Mouse (Mus musculus): ENCODE measurements around the gene Brsk2. TPM values are rescaled to one million over a fixed set of nuclear protein-coding genes. Genes with fewer than 3 reads are reported as not detected.

Gene Brsk2
- total RNA-seq, 1 experiment from 2014 or later = 0.12 TPM

DNA sequence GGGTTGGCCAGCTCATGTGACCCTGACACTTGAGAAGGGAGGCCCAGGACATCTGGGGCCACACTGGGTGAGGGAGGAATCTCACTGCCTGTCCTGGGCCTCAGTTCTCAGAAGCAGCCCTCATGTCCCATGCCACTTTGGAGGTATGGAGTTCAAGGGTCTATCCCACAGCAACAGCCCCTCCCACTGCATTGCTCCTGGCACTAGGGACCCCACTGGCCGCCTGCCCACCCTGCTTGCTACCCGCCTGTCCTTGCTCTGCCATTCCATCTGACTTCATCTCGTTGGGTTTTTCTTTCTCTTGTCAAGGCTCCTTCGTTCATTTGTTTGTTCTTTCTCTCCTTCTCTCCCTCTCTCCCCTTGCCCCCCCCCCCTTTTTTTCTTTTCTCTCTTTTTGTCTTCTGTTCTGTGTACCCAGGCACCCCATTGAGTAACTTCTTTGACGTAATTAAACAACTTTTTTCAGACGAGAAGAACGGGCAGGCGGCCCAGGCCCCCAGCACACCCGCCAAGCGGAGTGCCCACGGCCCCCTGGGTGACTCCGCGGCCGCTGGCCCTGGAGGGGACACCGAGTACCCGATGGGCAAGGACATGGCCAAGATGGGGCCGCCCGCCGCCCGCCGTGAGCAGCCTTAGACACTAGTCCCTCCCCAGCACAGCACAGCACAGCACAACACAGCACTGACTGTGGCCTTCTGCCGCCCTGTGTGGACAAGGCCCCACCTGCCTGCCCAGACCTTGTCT, 52.2 kb downstream of the Brsk2 start:
- no peak for ATAC-seq (ENCODE audit: extremely low read depth, insufficient number of reproducible peaks, low FRiP score, poor library complexity, severe bottlenecking)

DNA sequence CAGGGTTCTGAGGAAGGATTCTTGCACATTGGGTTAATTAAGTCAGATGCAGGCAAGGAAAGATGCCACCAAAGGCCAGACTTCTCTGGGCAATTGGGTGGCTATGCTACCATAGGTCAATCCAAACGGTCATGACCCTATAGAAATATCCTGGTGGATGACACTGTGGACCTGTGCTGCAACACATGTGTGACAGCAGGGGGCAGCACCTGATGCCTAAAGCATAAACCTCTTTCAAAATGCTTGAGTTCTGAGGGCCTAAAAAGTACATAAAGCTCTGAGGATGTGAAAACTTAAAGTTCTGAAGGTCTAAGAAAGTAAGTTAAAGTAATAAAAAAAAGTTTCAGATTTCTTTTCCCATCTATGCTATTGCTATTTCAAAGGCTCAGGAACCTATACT, 67.0 kb downstream of the Brsk2 start:
- 0 out of 2 replicates have a peak, but pooled peaks have one; percentile 46 for ATAC-seq (ENCODE audit: extremely low read depth, insufficient number of reproducible peaks, low FRiP score, poor library complexity, severe bottlenecking)

- ATAC-seq (ENCODE audit: extremely low read depth, insufficient number of reproducible peaks, low FRiP score, poor library complexity, severe bottlenecking) = no peak
These were observed 70.1 kb downstream of the Brsk2 start for GRCm38 (mm10) chr7:142019699-142020098.

DNA sequence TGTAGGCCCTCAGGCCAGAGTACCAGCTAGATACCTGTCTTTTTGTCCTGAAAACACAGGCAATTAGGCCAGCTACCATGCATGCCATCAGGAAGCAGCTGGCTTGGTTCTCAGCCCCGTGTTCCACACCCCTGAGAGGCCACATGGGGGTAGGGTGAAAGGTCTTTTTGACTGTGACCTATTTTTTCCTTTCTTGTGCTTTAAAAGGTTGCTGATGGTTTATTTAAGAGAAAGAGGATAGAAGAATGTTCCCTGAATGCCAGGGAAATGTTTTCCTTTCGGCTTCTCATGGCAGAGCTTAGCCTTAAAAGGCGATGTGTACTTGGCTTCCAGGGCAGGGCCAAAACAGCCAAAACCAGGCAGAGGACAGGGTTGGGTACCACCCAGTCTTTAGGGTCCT, 71.3 kb downstream of the Brsk2 start:
- ATAC-seq (ENCODE audit: extremely low read depth, insufficient number of reproducible peaks, low FRiP score, poor library complexity, severe bottlenecking) = no peak

- ATAC-seq (ENCODE audit: extremely low read depth, insufficient number of reproducible peaks, low FRiP score, poor library complexity, severe bottlenecking) = no peak
These were observed 75.6 kb downstream of the Brsk2 start for GRCm38 (mm10) chr7:142025196-142025595.

DNA sequence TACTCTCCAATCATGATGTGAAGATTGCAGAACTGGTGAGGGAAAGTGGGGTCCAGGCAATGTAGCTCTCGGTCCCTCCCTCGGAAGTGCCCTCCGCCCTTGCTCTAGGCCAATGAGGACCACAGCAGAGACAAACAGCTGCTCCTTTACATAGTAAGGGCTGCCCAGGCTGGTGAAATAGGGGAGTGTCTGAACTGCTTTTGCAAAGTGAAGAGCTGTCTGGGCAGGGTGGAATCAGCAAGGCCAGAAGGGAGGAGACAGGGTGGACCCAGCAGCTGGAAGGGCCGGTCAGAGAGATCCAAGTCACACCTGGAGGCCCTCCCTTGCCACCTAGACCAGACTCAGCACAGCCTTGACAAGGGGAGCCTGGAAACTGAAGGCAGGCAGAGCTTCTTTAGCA, 76.4 kb downstream of the Brsk2 start:
- no peak for ATAC-seq (ENCODE audit: extremely low read depth, insufficient number of reproducible peaks, low FRiP score, poor library complexity, severe bottlenecking)

DNA sequence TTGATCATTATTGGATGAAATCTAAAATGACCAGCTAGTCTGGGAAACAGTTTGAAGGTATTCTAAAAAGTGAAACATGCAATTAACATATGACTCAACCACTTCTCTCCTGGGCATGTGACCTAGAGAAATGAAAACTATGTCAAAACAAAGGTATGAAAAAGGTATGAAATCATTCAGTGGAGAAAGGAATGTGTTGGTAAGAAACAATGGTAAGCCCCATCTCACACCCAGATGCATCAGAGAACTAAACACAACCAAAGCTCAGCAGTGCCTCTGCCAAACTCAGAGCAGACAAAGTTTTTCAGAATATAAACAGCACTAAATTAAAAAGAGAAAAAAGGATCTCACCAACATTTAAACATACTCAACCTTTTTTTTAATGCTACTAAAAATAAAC, 80.5 kb downstream of the Brsk2 start:
- no peak for ATAC-seq (ENCODE audit: extremely low read depth, insufficient number of reproducible peaks, low FRiP score, poor library complexity, severe bottlenecking)

- ATAC-seq (ENCODE audit: extremely low read depth, insufficient number of reproducible peaks, low FRiP score, poor library complexity, severe bottlenecking) = no peak
These were observed 84.6 kb downstream of the Brsk2 start for GRCm38 (mm10) chr7:142034198-142034597.

DNA sequence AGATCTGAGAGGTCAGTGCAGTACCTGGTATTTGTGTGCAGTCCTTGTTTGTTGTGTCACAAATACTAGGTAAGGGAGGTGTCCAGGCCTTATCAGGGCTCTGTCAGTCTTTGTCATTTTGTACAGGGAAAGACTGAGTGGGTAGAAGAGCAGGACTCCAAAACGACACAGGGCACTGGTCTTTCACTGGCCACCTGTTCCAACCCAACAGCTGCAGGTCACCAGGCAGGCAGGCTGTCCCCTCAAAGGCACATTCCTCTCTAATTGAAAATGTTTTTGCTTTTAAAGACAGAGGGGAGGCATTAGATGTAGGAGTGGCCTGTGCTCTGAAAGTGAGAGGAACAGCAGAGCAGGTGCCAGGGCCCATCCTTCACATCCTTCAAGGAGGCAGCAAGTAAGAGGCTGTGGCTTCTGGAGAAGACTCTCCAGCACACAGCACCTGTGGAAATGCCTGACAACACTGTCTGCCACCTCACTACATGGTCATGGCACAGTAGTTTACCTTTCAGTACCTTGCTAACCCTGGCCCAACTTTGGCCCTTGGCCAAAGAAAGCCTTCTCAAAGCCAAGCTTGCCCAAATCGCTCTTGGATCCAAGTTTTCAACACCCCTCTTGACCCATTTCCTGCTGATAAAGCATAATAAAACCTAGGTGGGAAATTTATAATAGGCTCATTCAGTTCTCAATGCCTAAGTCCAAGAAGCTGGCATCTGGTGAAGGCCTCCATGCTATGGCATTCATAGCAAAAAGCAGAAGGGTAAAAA, 85.7 kb downstream of the Brsk2 start:
- ATAC-seq (ENCODE audit: extremely low read depth, insufficient number of reproducible peaks, low FRiP score, poor library complexity, severe bottlenecking) = no peak

DNA sequence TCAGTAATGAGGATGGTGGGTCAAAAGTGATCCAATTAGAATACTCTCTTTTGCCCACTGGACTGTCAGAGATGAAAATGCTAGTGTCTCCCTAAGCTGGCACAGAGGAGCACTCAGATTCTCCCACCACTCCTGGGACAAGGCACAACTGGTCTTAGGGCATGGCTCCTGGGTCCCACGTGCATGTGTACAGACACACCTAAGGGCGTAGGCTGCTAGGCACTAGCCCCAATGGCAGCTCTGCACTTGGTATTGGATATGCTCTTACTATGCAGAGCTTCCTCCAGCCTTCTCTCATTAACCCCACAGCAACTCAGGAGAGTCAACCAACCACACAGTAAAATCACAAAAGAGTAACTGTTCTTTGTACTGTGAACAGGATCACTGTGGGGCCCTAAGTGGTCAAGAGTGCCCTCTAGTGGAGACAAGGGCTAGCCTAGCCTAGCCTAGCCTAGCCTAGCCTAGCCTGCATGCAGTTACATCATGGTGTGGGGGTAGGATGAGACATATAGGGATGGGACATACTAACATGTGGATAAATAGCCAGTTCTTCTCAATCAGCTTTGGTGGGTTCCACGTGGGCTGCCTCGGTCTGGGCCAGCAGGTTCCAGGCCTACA, 88.1 kb downstream of the Brsk2 start:
- ATAC-seq (ENCODE audit: extremely low read depth, insufficient number of reproducible peaks, low FRiP score, poor library complexity, severe bottlenecking) = peak; percentile 70; the same call in 1 of the 2 replicates

- ATAC-seq (ENCODE audit: extremely low read depth, insufficient number of reproducible peaks, low FRiP score, poor library complexity, severe bottlenecking) = peak; percentile 31; the same call in 1 of the 2 replicates
These were observed 91.2 kb downstream of the Brsk2 start for GRCm38 (mm10) chr7:142040756-142041155.

DNA sequence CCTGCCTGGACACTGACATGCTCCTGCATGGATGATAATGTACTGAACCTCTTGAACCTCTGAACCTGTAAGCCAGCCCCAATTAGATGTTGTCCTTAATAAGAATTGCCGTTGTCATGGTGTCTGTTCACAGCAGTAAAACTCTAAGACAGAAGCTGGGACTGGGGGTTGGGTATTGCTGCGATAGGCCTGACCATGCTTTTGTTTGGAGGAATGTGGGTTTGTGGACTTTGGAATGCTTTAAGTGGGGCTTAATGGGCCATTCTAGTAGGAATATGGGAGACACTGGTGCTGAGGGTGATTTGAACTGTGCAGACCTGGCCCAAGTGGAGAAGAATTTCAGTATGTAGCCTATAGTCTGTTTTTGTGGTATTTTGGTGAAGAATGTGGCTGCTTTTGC, 95.8 kb downstream of the Brsk2 start:
- ATAC-seq (ENCODE audit: extremely low read depth, insufficient number of reproducible peaks, low FRiP score, poor library complexity, severe bottlenecking) = no peak

- ATAC-seq (ENCODE audit: extremely low read depth, insufficient number of reproducible peaks, low FRiP score, poor library complexity, severe bottlenecking) = no peak
These were observed 96.4 kb downstream of the Brsk2 start for GRCm38 (mm10) chr7:142045932-142046331.

DNA sequence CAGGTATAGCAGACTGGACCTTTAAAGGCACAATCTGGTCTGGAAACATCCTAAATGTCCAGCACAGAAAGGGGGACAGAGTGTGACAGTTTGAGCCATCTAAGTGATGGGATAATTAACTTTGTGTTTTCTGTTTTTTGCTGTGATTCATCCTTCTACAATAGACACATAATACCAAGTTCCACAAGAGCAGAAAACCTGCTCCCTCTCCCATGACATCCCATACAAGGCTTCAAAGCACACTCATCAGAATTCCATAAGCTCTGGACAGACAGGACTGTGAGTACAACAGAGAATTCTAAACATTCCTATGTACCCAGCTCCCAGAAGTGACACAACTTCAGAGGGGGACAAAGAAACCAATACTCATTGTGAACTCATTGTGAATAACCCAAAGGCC, 101.0 kb downstream of the Brsk2 start:
- ATAC-seq (ENCODE audit: extremely low read depth, insufficient number of reproducible peaks, low FRiP score, poor library complexity, severe bottlenecking) = no peak

Other genes with a start within 250 kb of the Brsk2 start
- not detected in 2 replicates for gene Muc5ac, start 160.8 kb upstream of the Brsk2 start, total RNA-seq (2017)
- not detected in 2 replicates for gene Muc5b, start 110.7 kb upstream of the Brsk2 start, total RNA-seq (2017)
- gene Tollip, start 31.2 kb upstream of the Brsk2 start, total RNA-seq (2017) = 40.9 and 41.5 TPM in 2 replicates
- 39.6 and 41.1 TPM in 2 replicates for gene Mob2, start 111.3 kb downstream of the Brsk2 start, total RNA-seq (2017)
- gene Dusp8, start 146.1 kb downstream of the Brsk2 start, total RNA-seq (2017) = not detected in 2 replicates
- not detected in 2 replicates for gene Gm45618, start 171.0 kb downstream of the Brsk2 start, total RNA-seq (2017)
- not detected in 2 replicates for gene Gm39115, start 186.3 kb downstream of the Brsk2 start, total RNA-seq (2017)
- not detected in 2 replicates for gene Gm45337, start 194.9 kb downstream of the Brsk2 start, total RNA-seq (2017)
- gene Gm29735, start 207.4 kb downstream of the Brsk2 start, total RNA-seq (2017) = not detected in 2 replicates
- not detected in 2 replicates for gene Gm4553, start 216.0 kb downstream of the Brsk2 start, total RNA-seq (2017)
- not detected in 2 replicates for gene Krtap5-2, start 226.3 kb downstream of the Brsk2 start, total RNA-seq (2017)
- gene Gm10153, start 240.6 kb downstream of the Brsk2 start, total RNA-seq (2017) = not detected in 2 replicates

Data from neutrophil, adult 5-6 weeks (primary cell).